Mouse (Mus musculus) lung, adult 2 months (tissue): ENCODE data around the gene Tchp. TPM values are rescaled to one million over a fixed set of nuclear protein-coding genes. Genes with fewer than 3 reads are reported as not detected.

Experiments used
- DNase-seq: peaks from one replicate; pipeline ENCODE4 v3.0.0; 2022
- H3K4me1 ChIP-seq: fragments of 200-500 bp; 2 replicates; pipeline ENCODE4 v1.6.1; 2011; ENCODE audit warnings: low read length; ENCODE audit not compliant: control insufficient read depth, insufficient read depth
- H3K4me3 ChIP-seq: fragments of 200-500 bp; replicated peaks from 2 replicates; pipeline ENCODE3; 2011; ENCODE audit warnings: low read depth, mild to moderate bottlenecking, control low read depth, low read length; ENCODE audit errors: extremely low read depth
- CTCF ChIP-seq: fragments of 200-500 bp; IDR thresholded peaks from 2 replicates; pipeline ENCODE4 v1.5.1; 2011; ENCODE audit warnings: mild to moderate bottlenecking, low read length, control low read depth; ENCODE audit not compliant: insufficient read depth
- POLR2A ChIP-seq: fragments of 200-500 bp; IDR thresholded peaks from 2 replicates; pipeline ENCODE4 v1.6.1; 2011; ENCODE audit warnings: low read depth, mild to moderate bottlenecking, control low read depth, low read length, borderline replicate concordance; ENCODE audit errors: extremely low read depth
- WGBS: fragments of 180-500 bp; shearing (Covaris S2); methylation state at CpG from one replicate; pipeline ENCODE4 v1.1.7; 2018; 5-methylcytosine and 5-hydroxymethylcytosine counted together
- polyA plus RNA-seq: library from polyadenylated mRNA; depleted of rRNA; stranded (reverse); fragments of >200 nt; gene quantifications from 2 replicates; pipeline ENCODE4 v1.2.3, GENCODE M21; 2012

The Tchp gene
- polyA plus RNA-seq, 1 experiment, result 17.3 TPM

- WGBS, result 78% methylated on average over 8 of the region's 8 CpGs
- DNase-seq, result no peak
- TF ChIP-seq CTCF (no peak), POLR2A (no peak)
- Histone ChIP-seq H3K4me3 (no peak overlapping the region), H3K4me1 (peaks cover under 1% of the 10 kb centered on the region)
These were observed 33.0 kb upstream of the Tchp start for GRCm38 (mm10) chr5:114674594-114674993.

GRCm38 (mm10) chr5:114679841-114680591 lies 27.5 kb upstream of the Tchp start:
- no peak overlapping the region for H3K4me3 ChIP-seq
- H3K4me1 ChIP-seq, result peaks cover 24% of the 10 kb centered on the region
- WGBS, result 46% methylated on average over 17 of the region's 17 CpGs
- DNase-seq, result no peak
- TF ChIP-seq CTCF (no peak), POLR2A (no peak)

GRCm38 (mm10) chr5:114680676-114681285 lies 26.8 kb upstream of the Tchp start:
- 35% methylated on average over 19 of the region's 19 CpGs for WGBS
- peak; percentile 25 for DNase-seq
- peaks cover 24% of the 10 kb centered on the region for H3K4me1 ChIP-seq
- H3K4me3 ChIP-seq, result no peak overlapping the region
- TF ChIP-seq POLR2A, result no peak
- TF ChIP-seq CTCF, result no peak

GRCm38 (mm10) chr5:114681717-114682116 lies 25.8 kb upstream of the Tchp start:
- TF ChIP-seq POLR2A (no peak; the same call in 1 of the 2 replicates), CTCF (no peak)
- Histone ChIP-seq H3K4me1 (peaks cover 24% of the 10 kb centered on the region), H3K4me3 (no peak overlapping the region)
- DNase-seq, result peak; percentile 32
- 41% methylated on average over 8 of the region's 8 CpGs for WGBS

GRCm38 (mm10) chr5:114685986-114686385 lies 21.6 kb upstream of the Tchp start:
- TF ChIP-seq POLR2A, result no peak
- TF ChIP-seq CTCF, result no peak
- WGBS, result 88% methylated on average over 5 of the region's 5 CpGs
- DNase-seq, result no peak
- Histone ChIP-seq H3K4me1 (peaks cover 38% of the 10 kb centered on the region), H3K4me3 (no peak overlapping the region)

- Histone ChIP-seq H3K4me3 (no peak overlapping the region), H3K4me1 (peaks cover 37% of the 10 kb centered on the region)
- DNase-seq, result no peak
- 48% methylated on average over 7 of the region's 7 CpGs for WGBS
- TF ChIP-seq POLR2A (no peak), CTCF (no peak)
These were observed 20.8 kb upstream of the Tchp start for GRCm38 (mm10) chr5:114686726-114687210.

- no peak for DNase-seq
- Histone ChIP-seq H3K4me3 (no peak overlapping the region), H3K4me1 (peaks cover 32% of the 10 kb centered on the region)
- TF ChIP-seq CTCF (no peak), POLR2A (no peak)
These were observed 19.7 kb upstream of the Tchp start for GRCm38 (mm10) chr5:114687901-114688300.

- WGBS, result 61% methylated on average over 13 of the region's 13 CpGs
- no peak for TF ChIP-seq POLR2A
- TF ChIP-seq CTCF, result no peak
- DNase-seq, result no peak
- Histone ChIP-seq H3K4me3 (no peak overlapping the region), H3K4me1 (peaks cover 32% of the 10 kb centered on the region)
These were observed 18.9 kb upstream of the Tchp start for GRCm38 (mm10) chr5:114688703-114689102.

- no peak for TF ChIP-seq POLR2A
- no peak for TF ChIP-seq CTCF
- peak; percentile 52 for DNase-seq
- Histone ChIP-seq H3K4me1 (peaks cover 28% of the 10 kb centered on the region), H3K4me3 (peak overlapping the region; percentile 76)
- 13% methylated on average over 16 of the region's 16 CpGs for WGBS
These were observed 17.7 kb upstream of the Tchp start for GRCm38 (mm10) chr5:114689700-114690366.
